Mouse (Mus musculus): ENCODE data around the gene Cplane1. TPM values are rescaled to one million over a fixed set of nuclear protein-coding genes. Genes with fewer than 3 reads are reported as not detected.
"Not testable (repeated sequence)": the region's sequence is repeated elsewhere in the genome, so short reads cannot be mapped to it uniquely, and the experiment has no call there.

The Cplane1 gene
- polyA plus RNA-seq, 1 experiment from 2014 or later, result 3.2 TPM

DNA sequence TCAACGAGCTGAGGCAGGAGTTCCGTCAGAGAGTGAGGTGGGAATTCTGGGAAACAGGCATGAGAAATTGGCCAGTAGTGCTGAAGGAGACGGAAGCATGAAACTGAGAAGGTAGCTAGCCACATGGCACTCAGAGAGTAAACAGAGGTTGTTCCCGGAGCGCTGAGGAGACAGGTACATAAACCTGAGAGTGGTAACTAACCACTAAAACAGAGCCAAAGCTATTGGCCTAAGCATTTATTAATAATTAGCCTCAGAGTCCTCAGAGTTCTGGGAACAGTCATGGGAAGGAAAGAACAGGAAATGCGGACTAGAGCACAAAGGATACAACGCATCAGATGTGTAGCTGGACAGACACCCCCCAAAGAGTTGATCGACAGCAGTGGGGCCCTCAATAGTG is 99.3 kb downstream of the Cplane1 start:
- 0 out of 2 replicates have a peak, but pooled peaks cover 16% of the 10 kb centered on the region for H3K36me3 ChIP-seq (ENCODE audit: inconsistent target)
- WGBS (ENCODE audit: missing documents), result 92% methylated on average over 8 of the region's 8 CpGs

DNA sequence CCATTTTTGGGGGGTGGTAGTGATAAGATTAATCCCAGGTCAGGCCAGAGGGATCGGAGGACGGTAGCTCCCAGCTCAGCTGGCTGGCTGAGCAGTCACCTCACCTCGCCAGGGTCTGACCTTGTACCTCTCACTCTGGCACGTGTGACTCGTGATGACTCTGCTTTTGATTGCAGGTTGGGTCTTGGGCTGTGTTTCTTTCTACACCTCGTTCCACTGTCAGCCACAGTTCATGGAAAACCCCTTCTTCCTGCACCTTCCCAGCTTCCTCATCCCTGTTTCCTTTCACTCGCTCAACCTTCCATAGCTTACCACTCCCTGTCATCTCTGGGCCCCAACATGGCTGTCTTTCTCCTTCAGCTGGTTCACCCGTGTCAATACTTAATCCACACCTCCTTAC is 103.0 kb downstream of the Cplane1 start:
- no peak overlapping the region for H3K27ac ChIP-seq
- H3K36me3 ChIP-seq (ENCODE audit: inconsistent target), result 0 out of 2 replicates have a peak, but pooled peaks cover 7% of the 10 kb centered on the region
- 93% methylated on average over 8 of the region's 8 CpGs for WGBS (ENCODE audit: missing documents)
- no peak overlapping the region for H3K4me3 ChIP-seq (ENCODE audit: inconsistent target)
- no peaks in the 10 kb centered on the region for H3K79me2 ChIP-seq (ENCODE audit: inconsistent target)

More for the DNA sequence above, 99.3 kb downstream of the Cplane1 start:
- Histone ChIP-seq H3K27ac (no peak overlapping the region), H3K79me2 (ENCODE audit: inconsistent target) (no peaks in the 10 kb centered on the region), H3K4me3 (ENCODE audit: inconsistent target) (no peak overlapping the region)

DNA sequence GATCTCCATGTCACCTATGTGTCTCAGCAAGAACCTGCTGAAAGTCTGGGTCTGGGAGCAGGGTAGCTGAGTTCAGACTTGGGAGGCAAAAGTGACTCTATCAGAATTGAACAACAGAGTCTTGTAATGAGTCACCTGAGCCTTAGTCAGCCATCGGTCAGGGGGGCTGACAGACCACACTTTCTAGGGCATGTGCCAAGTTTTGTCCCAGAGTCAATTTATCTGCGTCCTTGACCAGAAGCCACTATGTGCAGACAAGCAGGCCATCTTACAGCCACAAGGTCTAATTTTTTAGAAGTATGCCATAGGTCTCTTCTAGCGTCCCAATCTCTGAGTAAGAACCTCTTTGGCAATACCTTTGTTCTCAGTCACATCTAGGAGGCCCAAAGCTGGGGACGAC is 109.0 kb downstream of the Cplane1 start:
- not testable (repeated sequence) for H3K4me3 ChIP-seq (ENCODE audit: inconsistent target); H3K27ac ChIP-seq; H3K79me2 ChIP-seq (ENCODE audit: inconsistent target); H3K36me3 ChIP-seq (ENCODE audit: inconsistent target)
- 92% methylated on average over 4 of the region's 4 CpGs for WGBS (ENCODE audit: missing documents)

DNA sequence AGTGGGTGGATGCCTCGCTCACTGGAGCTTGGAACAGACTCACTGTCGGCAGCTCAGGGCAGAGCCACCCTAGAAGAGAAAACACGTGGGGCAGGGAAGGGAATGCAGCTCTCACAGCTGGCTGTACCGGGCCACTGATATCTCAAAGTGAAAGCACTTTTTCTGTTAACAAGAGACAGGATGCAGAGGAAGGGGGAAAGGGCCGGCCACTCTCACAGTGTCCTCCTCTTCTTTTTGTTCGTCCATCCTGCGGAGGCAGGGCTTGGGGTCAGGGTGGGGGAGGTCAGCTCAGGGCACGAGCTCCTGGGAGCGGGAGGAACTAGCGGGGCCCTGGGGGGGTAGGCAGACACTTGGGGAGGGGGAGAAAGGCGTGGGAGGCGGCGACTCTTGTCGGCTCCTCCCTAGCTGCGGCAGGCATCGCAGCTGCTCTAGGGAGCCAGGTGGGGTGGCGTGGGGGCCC is 110.4 kb downstream of the Cplane1 start:
- Histone ChIP-seq H3K36me3 (ENCODE audit: inconsistent target) (no peaks in the 10 kb centered on the region), H3K27ac (no peak overlapping the region), H3K4me3 (ENCODE audit: inconsistent target) (peak overlapping the region; percentile 17), H3K79me2 (ENCODE audit: inconsistent target) (no peaks in the 10 kb centered on the region)
- WGBS (ENCODE audit: missing documents), result 30% methylated on average over 10 of the region's 17 CpGs

DNA sequence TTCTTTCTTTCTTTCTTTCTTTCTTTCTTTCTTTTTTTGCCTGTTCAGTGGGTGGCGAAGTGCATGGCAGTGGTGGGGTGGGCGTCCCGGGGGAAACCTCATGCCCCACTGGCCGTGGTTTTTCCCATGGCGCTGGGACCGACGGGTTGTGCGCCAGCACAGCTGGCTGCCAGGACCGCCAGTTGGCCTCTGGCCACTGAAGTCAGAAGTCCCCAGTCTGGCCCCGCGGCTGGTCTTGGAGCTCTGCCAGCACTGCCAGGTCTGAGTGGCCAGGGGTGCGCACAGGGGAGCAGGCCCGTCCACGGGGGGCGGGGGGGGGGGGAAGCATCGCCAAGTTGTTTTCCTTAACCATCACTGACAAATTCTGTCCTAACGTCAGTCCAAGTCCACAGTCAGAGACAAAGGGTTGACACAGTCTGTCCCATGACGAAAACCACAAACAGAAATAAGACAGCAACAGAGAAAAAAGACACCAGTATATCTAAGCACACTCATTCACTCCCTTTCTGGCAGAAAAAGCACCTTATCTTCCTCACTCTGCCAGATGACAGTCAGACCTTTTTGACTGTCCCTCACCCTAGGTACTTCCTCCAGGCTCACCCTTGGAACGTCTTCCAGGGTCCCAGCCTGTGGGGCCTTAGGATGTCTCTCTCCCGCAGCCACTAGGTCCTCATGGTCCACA is 111.2 kb downstream of the Cplane1 start:
- no peak overlapping the region for H3K27ac ChIP-seq
- 39% methylated on average over 20 of the region's 20 CpGs for whole genome bisulfite sequencing (ENCODE audit: missing documents)

DNA sequence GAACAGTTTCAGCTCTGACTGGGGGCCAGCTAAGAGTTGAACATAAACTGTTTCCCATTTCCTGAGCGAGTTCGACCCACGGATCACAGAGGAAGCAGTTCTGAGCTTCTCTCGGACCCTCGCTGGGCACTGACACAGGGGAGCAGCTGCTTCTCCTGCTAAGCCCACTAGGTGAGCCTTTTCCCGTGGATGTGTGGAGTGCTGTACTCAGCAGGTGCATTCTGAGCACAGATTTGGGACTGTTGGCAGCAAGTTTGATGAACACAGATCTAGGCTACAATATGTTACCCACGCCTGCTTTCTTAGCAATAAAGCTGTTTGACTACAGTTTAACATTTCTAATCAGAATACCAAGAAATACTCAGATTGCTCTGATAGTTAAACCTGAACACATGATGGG is 112.8 kb downstream of the Cplane1 start:
- 72% methylated on average over 7 of the region's 7 CpGs for WGBS (ENCODE audit: missing documents)
- H3K27ac ChIP-seq, result no peak overlapping the region
- H3K36me3 ChIP-seq (ENCODE audit: inconsistent target), result no peaks in the 10 kb centered on the region
- no peaks in the 10 kb centered on the region for H3K79me2 ChIP-seq (ENCODE audit: inconsistent target)
- H3K4me3 ChIP-seq (ENCODE audit: inconsistent target), result no peak overlapping the region

More for the DNA sequence above, 111.2 kb downstream of the Cplane1 start:
- peak overlapping the region; percentile 17; the same call in 1 of the 2 replicates for H3K4me3 ChIP-seq (ENCODE audit: inconsistent target)
- H3K36me3 ChIP-seq (ENCODE audit: inconsistent target), result no peaks in the 10 kb centered on the region
- H3K79me2 ChIP-seq (ENCODE audit: inconsistent target), result no peaks in the 10 kb centered on the region

DNA sequence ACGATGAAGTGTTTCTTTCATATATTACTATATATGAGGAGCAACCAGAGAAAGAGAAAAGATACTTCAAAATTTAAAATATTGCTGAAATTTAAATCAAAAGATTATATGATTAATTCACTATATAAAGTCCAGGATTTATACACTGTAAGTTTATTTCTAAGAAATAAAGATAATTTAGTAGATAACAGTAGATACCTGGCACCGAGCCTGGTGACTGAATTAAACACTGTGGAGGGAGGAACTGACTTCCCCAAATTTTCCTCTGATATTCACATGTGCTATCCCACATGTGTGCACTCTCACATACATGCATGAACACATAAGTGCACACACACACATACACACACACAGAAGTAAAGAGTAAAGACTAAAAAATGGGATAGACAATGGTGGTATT is 113.2 kb downstream of the Cplane1 start:
- WGBS (ENCODE audit: missing documents), result 68% methylated on average over 2 of the region's 2 CpGs
- H3K4me3 ChIP-seq (ENCODE audit: inconsistent target), result no peak overlapping the region
- no peaks in the 10 kb centered on the region for H3K36me3 ChIP-seq (ENCODE audit: inconsistent target)
- H3K79me2 ChIP-seq (ENCODE audit: inconsistent target), result no peaks in the 10 kb centered on the region
- no peak overlapping the region for H3K27ac ChIP-seq

DNA sequence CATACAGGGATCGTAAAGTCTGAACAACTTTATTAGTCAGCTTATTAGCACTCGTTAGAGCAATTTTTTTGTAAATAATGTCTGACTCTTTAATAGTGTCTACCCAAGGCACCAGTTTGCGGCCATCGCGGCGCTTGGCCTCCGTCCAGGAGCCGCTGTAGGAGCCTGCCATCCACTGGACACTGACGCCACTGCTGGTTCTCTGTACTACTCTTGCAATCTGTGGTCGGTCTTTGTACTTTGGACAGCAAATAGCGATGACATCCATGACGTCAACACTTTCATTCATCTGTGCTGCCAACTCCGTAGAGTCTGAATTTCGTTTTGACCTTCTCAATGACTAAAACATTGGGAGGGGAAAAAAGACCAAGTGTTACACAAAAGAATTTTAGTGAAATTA is 122.3 kb downstream of the Cplane1 start:
- Histone ChIP-seq H3K36me3 (ENCODE audit: inconsistent target) (peaks cover 51% of the 10 kb centered on the region), H3K79me2 (ENCODE audit: inconsistent target) (no peaks in the 10 kb centered on the region), H3K27ac (no peak overlapping the region), H3K4me3 (ENCODE audit: inconsistent target) (no peak overlapping the region)
- WGBS (ENCODE audit: missing documents), result 96% methylated on average over 14 of the region's 14 CpGs

DNA sequence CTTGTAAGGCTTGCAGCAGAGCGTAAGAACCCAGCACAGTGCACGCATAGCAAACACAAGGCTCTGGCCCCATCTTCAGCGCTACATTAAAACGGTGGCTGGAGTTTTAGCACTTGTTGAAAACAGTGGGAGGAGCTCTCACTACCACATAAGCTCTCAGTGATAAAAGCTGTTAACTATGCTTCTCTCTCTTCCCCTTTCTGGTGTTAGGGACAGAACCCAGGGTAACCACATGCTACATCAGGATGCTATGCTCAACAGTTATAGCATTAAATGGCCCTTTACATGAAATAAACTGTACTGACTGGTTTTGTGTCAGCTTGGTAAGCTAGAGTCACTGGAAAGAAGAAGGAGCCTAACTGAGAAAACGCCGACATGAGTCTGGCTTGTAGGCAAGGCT is 125.2 kb downstream of the Cplane1 start:
- 86% methylated on average over 6 of the region's 6 CpGs for WGBS (ENCODE audit: missing documents)

DNA sequence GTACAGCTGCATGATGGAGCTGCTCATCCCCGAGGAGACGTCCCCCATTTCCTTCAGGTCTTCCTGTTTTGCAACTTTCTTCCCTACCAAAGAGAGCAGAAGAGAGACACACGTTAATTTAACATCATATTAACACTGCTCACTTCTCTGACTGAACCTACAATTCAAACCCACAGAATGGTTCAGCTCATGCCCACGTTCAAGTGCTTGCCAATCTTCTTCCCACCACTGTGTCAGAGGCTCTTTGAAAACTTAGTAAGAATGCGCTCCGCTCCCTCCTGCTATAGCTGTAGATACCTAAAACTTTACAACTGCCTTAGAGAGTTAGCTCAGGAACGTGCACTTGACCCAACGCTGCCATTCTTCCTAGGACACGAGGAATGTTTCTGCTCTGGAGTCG is 134.0 kb downstream of the Cplane1 start:
- 79% methylated on average over 10 of the region's 10 CpGs for WGBS (ENCODE audit: missing documents)

More for the DNA sequence above, 125.2 kb downstream of the Cplane1 start:
- H3K4me3 ChIP-seq (ENCODE audit: inconsistent target), result no peak overlapping the region
- no peaks in the 10 kb centered on the region for H3K79me2 ChIP-seq (ENCODE audit: inconsistent target)
- H3K36me3 ChIP-seq (ENCODE audit: inconsistent target), result peaks cover 65% of the 10 kb centered on the region
- no peak overlapping the region for H3K27ac ChIP-seq

DNA sequence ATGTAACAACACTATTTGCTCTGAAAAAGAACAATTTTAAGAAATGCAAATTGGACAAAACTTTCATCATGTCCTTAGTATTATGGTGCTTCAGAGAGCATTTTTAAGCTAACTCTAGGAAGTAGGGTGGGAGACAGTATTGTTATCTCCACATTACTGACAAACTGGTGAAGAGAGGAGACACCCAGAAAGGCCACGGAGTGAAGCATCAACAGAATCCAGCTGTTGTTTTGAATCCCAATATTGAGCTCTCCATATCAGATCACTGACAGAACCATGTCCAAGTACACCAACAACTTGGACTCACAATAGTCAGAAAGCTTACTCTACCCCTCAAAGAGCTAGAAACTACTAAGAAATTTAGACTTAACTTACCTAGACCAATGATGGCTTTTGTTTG is 136.6 kb downstream of the Cplane1 start:
- H3K36me3 ChIP-seq (ENCODE audit: inconsistent target), result peaks cover 86% of the 10 kb centered on the region
- H3K27ac ChIP-seq, result no peak overlapping the region

More for the DNA sequence above, 134.0 kb downstream of the Cplane1 start:
- Histone ChIP-seq H3K36me3 (ENCODE audit: inconsistent target) (peaks cover 85% of the 10 kb centered on the region), H3K27ac (no peak overlapping the region), H3K79me2 (ENCODE audit: inconsistent target) (no peaks in the 10 kb centered on the region), H3K4me3 (ENCODE audit: inconsistent target) (no peak overlapping the region)

DNA sequence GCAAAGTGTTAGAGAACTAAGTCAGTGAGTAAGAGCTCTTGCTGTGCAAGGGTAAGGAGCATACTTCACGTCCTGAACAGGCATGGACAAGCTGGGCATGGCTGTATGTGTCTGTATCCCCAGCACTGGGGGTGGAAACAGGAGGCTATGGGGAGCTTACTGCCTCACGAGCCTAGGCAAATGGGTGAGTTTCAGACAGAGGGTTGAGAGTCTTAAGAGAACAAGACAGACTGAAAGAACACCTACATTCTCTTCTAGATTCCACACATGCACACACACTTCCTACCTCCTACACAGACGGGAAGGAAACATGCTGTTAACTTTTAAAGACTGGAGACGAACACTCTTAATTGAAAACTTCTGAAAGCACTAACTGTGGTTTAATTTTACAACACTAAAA is 148.5 kb downstream of the Cplane1 start:
- Histone ChIP-seq H3K36me3 (ENCODE audit: inconsistent target) (peaks cover 62% of the 10 kb centered on the region), H3K4me3 (ENCODE audit: inconsistent target) (no peak overlapping the region), H3K27ac (no peak overlapping the region), H3K79me2 (ENCODE audit: inconsistent target) (no peaks in the 10 kb centered on the region)
- WGBS (ENCODE audit: missing documents), result 100% methylated on average over 3 of the region's 4 CpGs

More for the DNA sequence above, 136.6 kb downstream of the Cplane1 start:
- H3K4me3 ChIP-seq (ENCODE audit: inconsistent target), result no peak overlapping the region
- H3K79me2 ChIP-seq (ENCODE audit: inconsistent target), result no peaks in the 10 kb centered on the region
- no CpG with 5 or more reads among the region's 1 CpGs for WGBS (ENCODE audit: missing documents)

DNA sequence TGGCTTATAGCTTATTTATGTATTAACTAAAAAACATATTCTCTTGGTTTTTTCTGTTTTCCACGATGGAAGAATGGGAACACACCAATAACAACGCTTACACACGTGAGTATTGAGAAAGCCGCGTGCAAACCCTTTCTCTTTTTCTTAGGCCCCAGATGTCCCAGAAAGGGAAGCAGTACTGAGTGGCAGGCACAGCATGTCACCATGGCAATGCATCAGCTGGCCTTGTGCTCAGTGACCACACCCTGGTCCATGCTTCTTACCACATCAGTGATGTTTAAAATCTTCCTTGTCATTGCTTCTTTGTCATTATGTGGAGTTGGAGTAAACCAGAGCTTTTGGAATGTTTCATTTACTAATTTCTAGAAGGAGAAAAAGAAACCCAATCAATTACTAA is 150.3 kb downstream of the Cplane1 start:
- H3K36me3 ChIP-seq (ENCODE audit: inconsistent target), result peaks cover 69% of the 10 kb centered on the region
- WGBS (ENCODE audit: missing documents), result 94% methylated on average over 5 of the region's 5 CpGs
- no peak overlapping the region for H3K4me3 ChIP-seq (ENCODE audit: inconsistent target)
- H3K27ac ChIP-seq, result no peak overlapping the region
- H3K79me2 ChIP-seq (ENCODE audit: inconsistent target), result no peaks in the 10 kb centered on the region

Measured in macrophage (primary cell).